Mouse (Mus musculus) limb, embryonic 11.5 days (tissue): ENCODE measurements around the gene Yap1. TPM values are rescaled to one million over a fixed set of nuclear protein-coding genes. Genes with fewer than 3 reads are reported as not detected.

ENCODE experiments used
- polyA plus RNA-seq: library from polyadenylated mRNA; unstranded; fragments of >200 nt; fragmentation: Nextera tagmentation; extraction: Ambion mirVana; gene quantifications from 2 replicates; pipeline ENCODE4 v1.2.1, GENCODE M21; 2014

The Yap1 gene
- polyA plus RNA-seq, 1 experiment from 2014 or later = 53.8 TPM

Other genes with a start within 250 kb of the Yap1 start
- gene Tmem123, start 240.6 kb downstream of the Yap1 start, polyA plus RNA-seq = 92.6 and 95.8 TPM in 2 replicates
- 42.7 and 42.8 TPM in 2 replicates for gene Birc2, start 167.5 kb downstream of the Yap1 start, polyA plus RNA-seq
- 5.9 and 8.9 TPM in 2 replicates for gene Birc3, start 131.4 kb downstream of the Yap1 start, polyA plus RNA-seq
- gene Cfap300, start 38.2 kb upstream of the Yap1 start, polyA plus RNA-seq = 17.9 and 19.9 TPM in 2 replicates
- gene Cep126, start 129.7 kb upstream of the Yap1 start, polyA plus RNA-seq = 4.5 and 4.7 TPM in 2 replicates